Mouse (Mus musculus): ENCODE results near the gene Scrn2.

DNA sequence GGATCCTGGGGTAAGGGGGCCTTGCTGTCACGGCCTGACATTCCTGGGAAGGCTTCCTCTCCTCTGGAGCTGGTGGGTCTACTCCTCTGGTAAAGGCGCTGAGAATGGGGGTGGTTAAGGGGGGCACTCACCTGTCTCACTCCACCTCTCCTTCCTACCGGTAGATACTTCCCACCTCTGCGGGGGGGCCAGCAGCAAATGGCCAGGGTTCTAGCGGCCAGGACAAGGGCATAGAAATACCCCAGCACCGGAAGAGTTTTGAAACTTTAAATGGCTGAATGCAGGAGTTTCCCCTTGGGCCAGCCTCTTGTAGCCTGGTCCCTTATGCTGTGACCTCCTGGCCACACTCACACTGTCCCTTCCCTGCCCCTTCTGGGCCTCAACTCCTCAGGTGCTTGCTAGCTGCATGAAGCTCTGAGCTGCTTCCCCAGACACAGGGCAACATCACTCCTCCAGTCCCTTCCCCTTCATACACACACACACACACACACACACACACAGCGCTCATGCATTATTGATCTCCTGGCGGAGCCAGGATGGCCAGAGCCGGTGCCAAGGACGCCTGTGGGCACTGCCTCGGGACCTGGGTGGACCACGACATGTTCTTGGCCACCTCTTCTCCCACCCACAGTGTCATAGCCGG lies 21.3 kb downstream of the Scrn2 start:
- no peak for TF ChIP-seq MAX (IDR thresholded peaks at IDR 0.05)
- no peak for TF ChIP-seq CTCF (IDR thresholded peaks at IDR 0.05; ENCODE audit: control insufficient read depth, insufficient read depth, insufficient read length)

All from C2C12 (cell line).